Mouse (Mus musculus) v-Abl transformed pro-B cells (cell line): ENCODE results near the gene Ptbp3.

Experiments
- in situ Hi-C, 2 experiments: fragments of 400-800 bp; cut with MboI; formaldehyde crosslinking; loops; one replicate each; pipeline ENCODE4 v1.15.1; 2025; ENCODE audit not compliant: unreplicated experiment in 2 of 2

Gene Ptbp3

GRCm38 (mm10) chr4:59441265-59441664, 107.9 kb downstream of the Ptbp3 start:
- in situ Hi-C loops, result loop anchor here in 1 of 2 experiments (5.0 kb wide), 1 partner anchor 189 kb away; no protein-coding TSS in a partner anchor

GRCm38 (mm10) chr4:59439960-59440359, 109.2 kb downstream of the Ptbp3 start:
- in situ Hi-C loops, result loop anchor here in 1 of 2 experiments (5.0 kb wide), 1 partner anchor 188 kb away; no protein-coding TSS in a partner anchor

- in situ Hi-C loops, result no loop called here
Observed at GRCm38 (mm10) chr4:59439041-59439440, 110.1 kb downstream of the Ptbp3 start.

GRCm38 (mm10) chr4:59437990-59438854, 110.9 kb downstream of the Ptbp3 start, which contains the start of gene Susd1:
Gene Susd1 (minus strand): TSS chr4:59438633.
- in situ Hi-C loops, result no loop called here

- in situ Hi-C loops, result no loop called here
Observed at GRCm38 (mm10) chr4:59435951-59436350, 113.2 kb downstream of the Ptbp3 start.

- in situ Hi-C loops, result no loop called here
Observed at GRCm38 (mm10) chr4:59434039-59434438, 115.1 kb downstream of the Ptbp3 start.

GRCm38 (mm10) chr4:59429128-59429527, 120.0 kb downstream of the Ptbp3 start:
- in situ Hi-C loops, result no loop called here

- in situ Hi-C loops, result no loop called here
Observed at GRCm38 (mm10) chr4:59426429-59426828, 122.7 kb downstream of the Ptbp3 start.

GRCm38 (mm10) chr4:59422808-59423207, 126.4 kb downstream of the Ptbp3 start:
- in situ Hi-C loops, result no loop called here

GRCm38 (mm10) chr4:59422025-59422783, 127.0 kb downstream of the Ptbp3 start:
- in situ Hi-C loops, result no loop called here
